In genomic region chr13:41302716-41303115, GRCm38 (mm10) we compare ENCODE assay signal across 10 mouse cellular contexts. TPM values are rescaled to one million over a fixed set of nuclear protein-coding genes. Genes with fewer than 3 reads are reported as not detected.
DNase-seq lines count a peak whose midpoint lies in the region; ATAC-seq and TF ChIP-seq lines count a peak whose summit lies in the region.
"Had no signal": no experiment of that assay in that cellular context is flagged by ENCODE, and none has a peak within 500 bp of the region (broad histone marks: within the 10 kb centered on the region; RNA-seq: fewer than 3 reads in every experiment).

No protein-coding gene starts in this region.

- no peak overlapping the region for H3K9ac ChIP-seq in hindbrain, embryonic 14.5 days
- no peak overlapping the region for H3K9ac ChIP-seq in hindbrain, embryonic 13.5 days
- H3K9ac ChIP-seq in embryonic facial prominence, embryonic 11.5 days (replicated peaks; ENCODE audit: low read length): no peak overlapping the region
- no peak overlapping the region for H3K9ac ChIP-seq in hindbrain, postnatal 0 days (replicated peaks; ENCODE audit: low read length)
- H3K9ac ChIP-seq: embryonic facial prominence, embryonic 13.5 days had no signal

- H3K36me3 ChIP-seq in hindbrain, embryonic 14.5 days (replicated peaks; ENCODE audit: control insufficient read depth, insufficient read depth): no peaks in the 10 kb centered on the region
- H3K36me3 ChIP-seq in hindbrain, embryonic 13.5 days: no peaks in the 10 kb centered on the region
- no peaks in the 10 kb centered on the region for H3K36me3 ChIP-seq in embryonic facial prominence, embryonic 11.5 days (replicated peaks; ENCODE audit: control insufficient read depth, insufficient read depth, low read depth, low read length)
- no peaks in the 10 kb centered on the region for H3K36me3 ChIP-seq in hindbrain, postnatal 0 days (ENCODE audit: insufficient read depth, low read length)
- H3K36me3 ChIP-seq: embryonic facial prominence, embryonic 13.5 days had no signal

- intact Hi-C loops in left cerebral cortex, postnatal 4 days (cut with DNase I): loop anchor here (5.0 kb wide), 1 partner anchor 270 kb away; no protein-coding TSS in a partner anchor

- no peak overlapping the region for H3K27ac ChIP-seq in hindbrain, embryonic 14.5 days
- no peak overlapping the region for H3K27ac ChIP-seq in hindbrain, embryonic 13.5 days
- H3K27ac ChIP-seq in embryonic facial prominence, embryonic 11.5 days (replicated peaks; ENCODE audit: low read depth, low read length): no peak overlapping the region
- H3K27ac ChIP-seq in hindbrain, postnatal 0 days: no peak overlapping the region

- ATAC-seq in hindbrain, embryonic 14.5 days (ENCODE audit: low FRiP score): no peak
- ATAC-seq in hindbrain, embryonic 13.5 days (ENCODE audit: low FRiP score): no peak
- ATAC-seq in embryonic facial prominence, embryonic 11.5 days (replicated peaks; ENCODE audit: insufficient number of reproducible peaks, low FRiP score, low TSS enrichment, low read depth): no peak
- no peak for ATAC-seq in hindbrain, postnatal 0 days

- no peaks in the 10 kb centered on the region for H3K27me3 ChIP-seq in hindbrain, embryonic 14.5 days (ENCODE audit: control insufficient read depth, insufficient read depth, low read length)
- H3K27me3 ChIP-seq in hindbrain, embryonic 13.5 days: peaks cover 11% of the 10 kb centered on the region
- H3K27me3 ChIP-seq in embryonic facial prominence, embryonic 11.5 days (ENCODE audit: control insufficient read depth, insufficient read depth, low read length): no peaks in the 10 kb centered on the region
- no peaks in the 10 kb centered on the region for H3K27me3 ChIP-seq in hindbrain, postnatal 0 days (ENCODE audit: insufficient read depth, low read length)
- H3K27me3 ChIP-seq: embryonic facial prominence, embryonic 13.5 days had no signal

- no peak overlapping the region for H3K4me3 ChIP-seq in hindbrain, embryonic 14.5 days (replicated peaks; ENCODE audit: low read length)
- H3K4me3 ChIP-seq in hindbrain, embryonic 13.5 days: no peak overlapping the region
- no peak overlapping the region for H3K4me3 ChIP-seq in embryonic facial prominence, embryonic 11.5 days (ENCODE audit: low read depth, low read length)
- H3K4me3 ChIP-seq in hindbrain, postnatal 0 days (ENCODE audit: low read length): no peak overlapping the region
- H3K4me3 ChIP-seq: embryonic facial prominence, embryonic 13.5 days had no signal

- no peaks in the 10 kb centered on the region for H3K4me1 ChIP-seq in hindbrain, embryonic 14.5 days (replicated peaks; ENCODE audit: control insufficient read depth, insufficient read depth, low read length)
- H3K4me1 ChIP-seq in hindbrain, embryonic 13.5 days (replicated peaks): peaks cover 7% of the 10 kb centered on the region
- peaks cover 2% of the 10 kb centered on the region; the same call in 1 of the 2 replicates for H3K4me1 ChIP-seq in embryonic facial prominence, embryonic 11.5 days (ENCODE audit: control insufficient read depth, insufficient read depth, low read length)
- H3K4me1 ChIP-seq in hindbrain, postnatal 0 days (ENCODE audit: insufficient read depth, low read length): no peaks in the 10 kb centered on the region; the same call in 1 of the 2 replicates
- H3K4me1 ChIP-seq: embryonic facial prominence, embryonic 13.5 days had no signal

- DNase-seq in hindbrain, embryonic 14.5 days (ENCODE audit: low spot score): peak; percentile 62
- peak; percentile 90 for DNase-seq in adrenal gland, postnatal 10 days
- peak; percentile 81 for DNase-seq in embryonic facial prominence, embryonic 11.5 days (ENCODE audit: low spot score)
- DNase-seq in hindbrain, postnatal 0 days (ENCODE audit: low spot score): peak; percentile 85
- DNase-seq in left cerebral cortex, postnatal 4 days: peak; percentile 81
- DNase-seq in ovary, postnatal 10 days (ENCODE audit: low spot score): peak; percentile 63
- peak; percentile 89 for DNase-seq in thymus, postnatal 0 days (ENCODE audit: low spot score)

- peak; percentile 84 for TF ChIP-seq CTCF in hindbrain, postnatal 0 days (IDR thresholded peaks at IDR 0.05; ENCODE audit: low read depth)

- no peak overlapping the region for H3K4me2 ChIP-seq in hindbrain, embryonic 14.5 days (replicated peaks)
- no peak overlapping the region for H3K4me2 ChIP-seq in hindbrain, embryonic 13.5 days
- H3K4me2 ChIP-seq in embryonic facial prominence, embryonic 11.5 days (ENCODE audit: low read depth, low read length): no peak overlapping the region
- H3K4me2 ChIP-seq in hindbrain, postnatal 0 days (ENCODE audit: low read depth, low read length): no peak overlapping the region
- H3K4me2 ChIP-seq: embryonic facial prominence, embryonic 13.5 days had no signal

- WGBS in hindbrain, embryonic 14.5 days: 63% methylated on average over 10 of the region's 10 CpGs
- WGBS in hindbrain, embryonic 13.5 days: 64% methylated on average over 10 of the region's 10 CpGs
- 60% methylated on average over 10 of the region's 10 CpGs for WGBS in embryonic facial prominence, embryonic 11.5 days
- WGBS in hindbrain, postnatal 0 days: 59% methylated on average over 10 of the region's 10 CpGs

- no peaks in the 10 kb centered on the region for H3K9me3 ChIP-seq in hindbrain, embryonic 14.5 days (ENCODE audit: control insufficient read depth, low read length)
- no peaks in the 10 kb centered on the region for H3K9me3 ChIP-seq in hindbrain, embryonic 13.5 days
- H3K9me3 ChIP-seq in embryonic facial prominence, embryonic 11.5 days (replicated peaks; ENCODE audit: control insufficient read depth, low read length): no peaks in the 10 kb centered on the region
- H3K9me3 ChIP-seq in hindbrain, postnatal 0 days (ENCODE audit: low read length): no peaks in the 10 kb centered on the region
- H3K9me3 ChIP-seq: embryonic facial prominence, embryonic 13.5 days had no signal

RNA-seq across cellular contexts. Expression of gene Gm17364, which starts 28.9 kb away (rescaled TPM):
- not detected in 2 replicates for polyA plus RNA-seq in hindbrain, embryonic 14.5 days (2014; fragmentation: Nextera tagmentation; extraction: Ambion mirVana)
- polyA plus RNA-seq in hindbrain, embryonic 13.5 days (2015; fragmentation: Nextera tagmentation; extraction: Ambion mirVana): not detected in 2 replicates
- total RNA-seq in adrenal gland, postnatal 10 days (2021): not detected
- not detected in 2 replicates for polyA plus RNA-seq in embryonic facial prominence, embryonic 11.5 days (2014; fragmentation: Nextera tagmentation; extraction: Ambion mirVana)
- total RNA-seq in hindbrain, postnatal 0 days (2014; rRNA removed): not detected in 2 replicates
- not detected in 2 replicates for polyA plus RNA-seq in hindbrain, postnatal 0 days (2015; fragmentation: Nextera tagmentation; extraction: Ambion mirVana)
- total RNA-seq in left cerebral cortex, postnatal 4 days (2021): not detected
- polyA plus RNA-seq in thymus, postnatal 0 days (2015; fragmentation: Nextera tagmentation; extraction: Ambion mirVana): not detected in 2 replicates
- polyA plus RNA-seq: embryonic facial prominence, embryonic 13.5 days; stomach, embryonic 14.5 days had no signal

RNA-seq across cellular contexts. Expression of gene Smim13, which starts 53.1 kb away (rescaled TPM):
- 28.9 and 37.8 TPM in 2 replicates for polyA plus RNA-seq in hindbrain, embryonic 14.5 days (2014; fragmentation: Nextera tagmentation; extraction: Ambion mirVana)
- polyA plus RNA-seq in hindbrain, embryonic 13.5 days (2015; fragmentation: Nextera tagmentation; extraction: Ambion mirVana): 19.1 and 20.1 TPM in 2 replicates
- 10 to 100 TPM; 14.7 to 16.4 TPM for total RNA-seq in adrenal gland, postnatal 10 days (2021)
- 15.1 and 15.3 TPM in 2 replicates for polyA plus RNA-seq in embryonic facial prominence, embryonic 11.5 days (2014; fragmentation: Nextera tagmentation; extraction: Ambion mirVana)
- 44.2 and 44.8 TPM in 2 replicates for total RNA-seq in hindbrain, postnatal 0 days (2014; rRNA removed)
- 26.7 and 27.5 TPM in 2 replicates for polyA plus RNA-seq in hindbrain, postnatal 0 days (2015; fragmentation: Nextera tagmentation; extraction: Ambion mirVana)
- 10 to 100 TPM; 84.0 to 84.6 TPM for total RNA-seq in left cerebral cortex, postnatal 4 days (2021)
- polyA plus RNA-seq in thymus, postnatal 0 days (2015; fragmentation: Nextera tagmentation; extraction: Ambion mirVana): 12.4 and 14.6 TPM in 2 replicates
